Mouse (Mus musculus): ENCODE results near the gene Pramef12.

DNA sequence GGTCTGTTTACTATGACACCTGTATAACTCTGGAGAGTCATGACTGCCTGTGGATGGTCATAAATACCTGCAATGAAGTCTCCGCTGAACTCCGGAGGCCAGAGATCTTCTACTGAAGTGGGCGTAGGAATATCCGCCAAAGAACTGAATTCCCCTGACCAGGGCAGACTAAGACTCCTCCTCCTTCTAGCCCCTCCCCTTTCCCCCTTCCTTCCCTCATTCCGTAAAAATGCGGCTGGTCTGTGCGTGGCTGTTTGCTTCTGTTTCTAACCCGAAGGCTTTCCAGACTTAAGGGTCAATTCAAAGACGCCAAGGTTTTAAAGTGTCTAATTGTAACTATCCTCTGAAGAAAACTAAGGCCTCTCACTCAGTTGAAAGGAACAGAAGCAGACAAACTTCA, at the start of gene Pramef12:
- TF ChIP-seq CTCF (IDR thresholded peaks at IDR 0.05; ENCODE audit: low read depth) (no peak), EP300 (IDR thresholded peaks at IDR 0.05; ENCODE audit: low read depth) (no peak)
